Mouse (Mus musculus) activated CD4-positive, CD25-positive, alpha-beta regulatory T cell, adult 4 months (primary cell): ENCODE data around the gene Ccdc157. TPM values are rescaled to one million over a fixed set of nuclear protein-coding genes. Genes with fewer than 3 reads are reported as not detected.
"Not testable (repeated sequence)": the region's sequence is repeated elsewhere in the genome, so short reads cannot be mapped to it uniquely, and the experiment has no call there.

Source experiments
- ATAC-seq: one replicate; pipeline ENCODE4 v1.8.0; 2017
- polyA plus RNA-seq, 2 experiments: library from polyadenylated mRNA; unstranded; fragments of 100-300 nt; shearing (Covaris generic); gene quantifications; one replicate each; pipeline ENCODE4 v1.2.1; 2017

The Ccdc157 gene
- polyA plus RNA-seq: 1 to 10 TPM; 1.4 to 2.7 TPM

DNA sequence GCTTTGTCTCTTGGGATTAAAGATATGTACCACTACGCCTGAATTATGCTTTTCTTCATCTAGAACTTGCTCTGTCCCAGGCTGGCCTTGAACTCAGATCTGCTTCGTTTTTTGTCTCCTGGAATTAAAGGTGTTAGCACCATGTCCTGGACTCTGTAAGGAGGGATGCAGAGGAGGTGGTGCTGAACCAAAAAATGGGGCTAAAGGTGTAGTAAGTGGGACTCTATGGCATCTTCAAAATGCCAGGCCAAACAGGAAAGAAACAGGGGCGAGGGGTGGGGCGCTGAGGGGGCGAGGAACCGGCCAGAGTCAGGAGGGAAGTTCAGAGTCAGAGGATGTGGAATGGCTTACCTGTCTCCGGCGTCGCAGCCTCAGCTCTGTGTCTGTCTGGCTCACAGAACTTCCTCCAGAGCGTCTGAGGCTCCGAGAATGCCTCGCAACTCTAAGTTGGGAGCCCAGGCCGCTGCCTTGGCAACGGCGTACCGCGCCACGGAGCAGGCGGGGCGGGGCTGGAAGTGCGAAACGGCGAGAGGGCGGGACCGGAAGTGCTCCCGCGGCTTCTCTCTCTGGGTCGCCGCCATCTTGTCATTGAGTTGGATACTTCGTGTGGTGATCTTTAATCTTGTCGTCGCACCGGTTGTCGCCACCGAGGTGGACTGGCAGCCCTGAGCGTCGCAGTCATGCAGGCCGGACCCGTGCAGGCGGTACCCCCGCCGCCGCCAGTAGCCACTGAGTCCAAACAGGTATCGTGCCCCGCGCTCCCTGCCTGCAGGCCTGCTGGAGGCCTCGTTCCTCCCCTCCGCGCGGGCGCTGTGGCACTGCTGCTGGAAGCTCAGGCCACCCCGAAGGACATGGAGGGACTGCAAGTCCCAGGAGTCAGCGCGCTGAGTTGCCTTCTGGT, at the start of gene Ccdc157, which contains the start of gene Sf3a1:
TSS of gene Ccdc157 (minus strand) at position 486 of the 901 bp plus-strand sequence.
TSS of gene Sf3a1 (plus strand) at position 543 of the 901 bp plus-strand sequence.
- ATAC-seq: peak; percentile 95

DNA sequence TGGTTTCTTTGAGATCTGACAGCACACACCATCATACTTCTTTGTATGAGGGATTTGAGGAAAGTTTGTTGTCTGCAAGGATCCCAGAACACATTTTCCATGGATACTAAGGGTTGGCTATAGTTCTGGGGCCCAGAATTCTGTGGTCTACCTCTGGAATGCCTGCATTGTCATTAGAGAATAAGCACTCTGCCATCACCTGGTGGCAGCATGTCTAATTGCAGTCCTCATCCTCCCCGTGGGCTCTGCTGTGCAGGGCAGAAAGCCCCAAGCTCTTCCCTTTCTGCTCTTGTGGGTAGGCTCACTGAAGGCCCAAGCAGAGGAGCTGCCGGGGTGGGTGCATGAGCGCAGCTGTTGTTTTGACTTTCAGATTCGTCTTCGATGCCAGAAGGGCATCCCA, 49.5 kb upstream of the Ccdc157 start:
- ATAC-seq: no peak

DNA sequence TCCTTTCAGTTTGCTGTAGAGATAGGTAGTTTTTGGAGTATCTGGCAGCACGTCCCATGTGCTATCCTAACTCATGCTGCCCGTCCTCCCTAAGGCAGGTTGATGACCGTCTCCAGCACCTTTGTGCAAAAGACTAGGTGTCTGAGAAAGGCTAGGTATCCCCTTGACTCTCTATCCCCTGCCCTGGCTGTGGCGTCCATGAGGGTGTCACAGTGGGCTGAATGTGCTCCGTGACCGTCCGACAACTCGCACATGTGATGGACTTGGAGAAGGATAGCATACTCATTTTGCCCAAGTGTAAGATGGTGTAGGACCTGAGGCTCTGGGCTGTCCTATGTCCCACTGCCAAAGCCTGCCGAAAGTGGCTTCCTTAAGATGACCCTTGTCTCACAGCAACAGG, 47.6 kb upstream of the Ccdc157 start:
- no peak for ATAC-seq

DNA sequence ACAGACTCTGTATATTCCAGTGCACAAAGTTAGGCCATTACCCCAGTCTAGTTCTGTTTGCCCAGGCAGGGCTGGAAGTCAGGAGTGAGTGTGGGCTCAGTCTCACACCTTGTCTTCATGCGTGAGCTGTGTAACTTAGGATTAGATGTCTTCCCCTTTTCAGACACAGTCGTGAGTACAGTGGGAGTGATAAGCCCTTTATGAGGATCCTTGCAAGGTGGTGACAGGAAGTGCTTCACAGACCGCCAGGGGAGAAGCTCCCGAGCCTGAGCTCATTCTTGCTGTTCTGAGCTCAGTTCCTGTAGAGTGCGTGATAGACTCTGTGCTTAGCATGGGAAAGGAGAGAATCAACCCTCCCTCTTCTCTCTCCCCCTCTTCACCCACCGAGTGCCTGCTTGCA, 46.5 kb upstream of the Ccdc157 start:
- peak; percentile 60 for ATAC-seq

DNA sequence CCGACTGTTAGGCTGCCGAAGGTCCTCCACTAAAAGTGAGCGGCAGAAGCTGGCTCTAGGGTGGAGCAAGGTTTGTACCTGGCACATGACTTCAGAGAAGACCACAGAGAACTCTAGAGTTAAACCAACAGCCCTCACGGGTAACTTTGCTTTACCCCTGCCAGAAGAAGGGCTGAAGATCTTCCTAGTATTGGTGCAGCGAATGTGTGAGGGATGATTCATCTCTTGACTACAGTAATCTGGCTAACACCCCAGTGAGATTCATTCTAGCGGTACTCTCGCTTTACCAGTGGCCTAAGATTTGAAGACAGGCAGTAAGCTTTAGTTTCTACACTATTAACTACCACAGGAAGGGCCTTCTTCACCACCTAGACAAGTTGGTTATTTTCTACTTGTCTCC, 45.9 kb upstream of the Ccdc157 start:
- ATAC-seq: peak; percentile 26

DNA sequence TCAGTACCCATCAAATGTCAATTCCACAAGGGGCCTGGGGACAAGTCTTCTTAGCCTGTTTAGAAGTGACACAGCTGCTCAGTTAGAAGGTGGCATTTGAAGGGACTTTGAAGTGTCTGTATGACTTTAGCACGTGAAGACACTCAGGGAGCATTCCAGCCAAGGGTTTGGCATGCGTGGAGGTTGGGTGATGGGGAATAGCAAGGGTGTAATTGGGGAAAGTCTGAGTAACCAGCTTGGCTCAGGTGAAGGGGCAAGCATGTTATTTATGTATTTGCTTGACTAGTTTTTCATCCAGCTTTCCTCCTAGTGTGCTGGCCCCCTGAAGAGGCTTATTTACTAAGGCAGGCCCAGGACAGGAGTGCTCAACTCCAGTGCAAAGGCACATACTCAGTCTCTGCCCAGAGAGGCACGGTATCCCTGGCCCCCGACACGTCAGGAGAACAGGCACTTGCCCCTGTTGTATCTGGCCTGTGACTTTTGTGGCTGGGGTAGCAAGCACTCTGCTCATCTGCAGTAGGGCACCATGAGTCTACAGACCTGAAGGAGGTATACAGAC, 45.1 kb upstream of the Ccdc157 start:
- ATAC-seq: no peak

DNA sequence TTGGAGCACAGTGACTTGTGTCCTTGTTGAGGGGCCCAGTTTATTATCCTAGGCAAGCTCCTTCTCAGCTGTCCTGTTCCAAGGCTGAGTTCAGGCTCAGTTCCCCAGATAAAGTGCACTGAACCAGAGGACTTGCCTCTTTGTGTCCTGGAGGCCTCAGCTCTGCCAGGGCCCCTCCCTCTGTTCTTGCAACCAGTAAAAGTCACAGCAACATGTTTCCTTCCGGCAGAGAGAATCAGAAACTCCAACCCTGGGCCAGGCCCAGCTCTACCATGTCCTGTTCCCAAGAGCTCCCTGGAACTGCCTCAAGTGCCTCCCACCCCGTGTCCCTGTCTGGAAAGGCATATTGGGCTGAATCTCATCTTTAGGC, 43.6 kb upstream of the Ccdc157 start:
- peak; percentile 47 for ATAC-seq

DNA sequence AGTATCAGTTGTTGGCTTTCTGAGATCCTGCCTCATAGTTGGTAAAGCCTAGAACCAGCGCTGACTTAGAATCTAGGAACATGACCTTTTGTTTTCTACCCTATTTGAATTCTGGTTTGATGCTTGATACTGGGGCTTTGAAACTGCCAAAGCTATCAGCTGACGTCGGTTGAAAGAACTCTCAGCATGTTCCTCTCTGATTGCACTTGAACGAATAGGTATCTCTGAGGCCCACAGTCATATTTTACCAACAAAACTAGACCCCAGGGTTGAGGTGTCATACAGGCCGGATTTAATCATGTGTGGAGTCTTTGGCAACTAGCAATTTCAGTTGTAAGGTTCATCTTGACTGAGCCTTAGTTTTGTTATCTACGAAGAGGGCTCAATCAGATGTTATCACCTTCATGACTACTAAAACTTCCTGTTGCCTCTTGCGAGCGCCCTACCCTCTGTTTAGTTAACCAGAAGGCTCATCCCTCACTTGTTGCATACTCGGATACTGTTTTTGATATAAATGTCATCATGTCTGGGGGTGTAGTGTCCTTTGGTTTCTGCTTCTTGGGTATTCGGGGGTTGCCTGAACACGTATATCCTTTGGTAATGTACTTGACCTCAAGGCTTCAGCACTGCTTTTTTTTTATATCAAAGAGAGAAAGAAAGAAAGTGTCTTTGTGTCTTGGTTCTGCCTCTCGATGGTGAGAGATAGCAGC, 43.1 kb upstream of the Ccdc157 start:
- peak; percentile 60 for ATAC-seq

DNA sequence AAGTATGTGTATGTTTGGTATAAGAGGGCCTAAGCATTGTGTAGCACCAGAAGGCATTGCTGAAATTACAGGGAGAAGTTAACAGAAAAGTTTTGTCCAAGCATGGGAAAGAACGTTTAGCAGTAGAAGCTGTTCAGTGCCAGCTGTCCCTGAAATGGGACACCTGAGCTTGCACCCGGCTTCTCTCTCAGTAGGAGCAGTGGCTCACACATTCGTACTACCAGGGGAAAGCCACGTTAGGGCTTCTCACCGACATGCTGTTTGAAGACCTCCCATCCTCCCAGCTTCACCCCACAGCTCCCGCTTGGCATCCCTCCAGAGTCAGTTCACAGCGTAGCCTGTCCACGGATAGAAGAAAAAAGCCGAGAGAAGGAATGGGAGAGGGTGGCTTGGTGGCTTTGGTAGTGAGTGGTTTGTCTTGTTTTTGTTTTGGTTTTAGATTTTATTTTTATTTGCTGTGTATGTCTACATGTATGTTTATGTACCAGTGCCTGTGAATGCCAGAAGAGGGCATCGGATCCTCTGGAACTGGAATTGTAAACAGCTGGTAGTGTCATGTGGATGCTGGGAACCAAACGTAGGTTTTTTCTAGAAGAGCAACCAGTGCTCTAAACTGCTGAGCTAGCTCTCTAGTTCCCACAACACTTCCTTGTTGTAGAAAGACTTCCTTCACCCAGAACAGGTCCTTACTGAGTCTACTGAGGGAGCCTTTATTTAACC, 42.0 kb upstream of the Ccdc157 start:
- ATAC-seq: no peak

DNA sequence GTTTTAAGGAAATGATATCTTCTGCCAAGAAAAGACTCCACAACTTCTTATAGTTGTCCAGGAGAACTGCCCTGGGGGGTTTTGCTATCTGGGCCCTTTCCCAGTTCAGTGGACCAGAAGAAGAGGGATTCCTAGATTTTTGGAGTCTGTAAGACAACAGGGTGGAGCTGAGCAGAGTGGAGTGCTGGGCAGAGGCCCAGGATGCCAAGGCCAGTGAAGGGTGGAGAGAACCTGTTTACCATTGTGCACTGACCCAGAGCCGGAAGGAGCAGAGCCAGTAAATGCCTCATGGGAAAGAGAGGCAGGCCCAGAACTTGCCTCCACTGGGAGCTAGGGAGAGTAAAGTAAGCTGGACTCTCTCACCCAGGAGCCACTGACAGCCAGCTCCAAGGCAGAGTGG, 37.6 kb upstream of the Ccdc157 start:
- no peak for ATAC-seq

DNA sequence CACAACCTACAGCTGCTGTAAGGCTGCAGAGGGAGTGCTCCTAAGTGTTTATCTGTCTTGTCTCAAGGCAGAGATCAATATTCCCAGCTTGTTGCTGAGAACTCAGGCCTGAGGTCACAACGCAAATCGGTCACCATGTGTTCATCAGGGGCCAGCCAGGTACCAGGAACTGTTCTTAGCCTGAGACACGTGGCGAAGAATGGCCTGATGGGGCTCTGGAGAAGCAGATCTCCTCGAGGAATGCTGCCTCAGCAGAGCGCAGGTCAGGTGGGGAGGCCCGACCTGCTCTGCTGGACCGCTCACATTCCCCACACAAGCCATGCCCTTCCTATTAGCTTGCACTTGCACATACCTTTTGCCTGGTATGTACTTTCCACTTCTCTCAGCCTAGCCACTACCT, 36.5 kb upstream of the Ccdc157 start:
- no peak for ATAC-seq

DNA sequence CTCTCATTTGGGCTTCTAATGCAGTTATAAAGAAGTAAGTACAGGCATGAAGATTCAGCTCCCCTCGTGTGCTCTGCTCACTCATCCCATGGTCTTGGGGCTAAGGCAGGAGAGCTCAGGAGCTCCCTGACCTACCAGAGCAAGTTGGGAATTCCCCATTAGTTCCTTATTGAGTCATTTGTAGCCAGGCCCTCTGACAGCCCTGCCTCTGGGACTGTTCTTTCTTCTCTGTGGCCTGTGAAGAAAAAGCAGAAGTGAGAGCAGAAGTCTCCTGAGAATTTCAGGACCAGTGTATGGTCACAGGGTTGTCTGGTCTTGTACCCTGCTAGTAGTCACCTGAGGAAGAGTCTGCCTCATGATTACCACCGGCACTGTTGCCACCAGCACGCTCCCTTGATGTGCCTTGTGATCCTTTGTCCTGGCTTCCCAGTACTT, 35.5 kb upstream of the Ccdc157 start:
- peak; percentile 82 for ATAC-seq

DNA sequence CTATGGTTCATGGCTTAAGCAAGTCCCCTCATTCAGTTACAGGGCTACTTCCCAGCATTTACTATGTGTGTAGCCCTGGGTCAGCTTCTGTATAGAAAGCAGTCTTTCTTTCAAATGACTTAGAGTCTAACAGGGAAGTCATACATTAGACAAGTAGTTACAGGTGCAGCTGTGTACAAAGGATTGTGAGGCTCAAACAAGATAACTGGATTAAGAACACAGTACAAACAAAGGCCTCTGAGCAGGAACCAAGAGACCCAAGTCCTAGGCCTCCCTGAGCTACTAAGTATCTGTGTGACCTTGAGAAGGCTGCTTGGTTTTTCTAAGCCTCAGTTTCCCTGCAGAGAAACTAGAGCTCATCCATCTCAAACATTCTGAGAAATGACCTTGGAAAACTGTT, 33.3 kb upstream of the Ccdc157 start:
- no peak for ATAC-seq

DNA sequence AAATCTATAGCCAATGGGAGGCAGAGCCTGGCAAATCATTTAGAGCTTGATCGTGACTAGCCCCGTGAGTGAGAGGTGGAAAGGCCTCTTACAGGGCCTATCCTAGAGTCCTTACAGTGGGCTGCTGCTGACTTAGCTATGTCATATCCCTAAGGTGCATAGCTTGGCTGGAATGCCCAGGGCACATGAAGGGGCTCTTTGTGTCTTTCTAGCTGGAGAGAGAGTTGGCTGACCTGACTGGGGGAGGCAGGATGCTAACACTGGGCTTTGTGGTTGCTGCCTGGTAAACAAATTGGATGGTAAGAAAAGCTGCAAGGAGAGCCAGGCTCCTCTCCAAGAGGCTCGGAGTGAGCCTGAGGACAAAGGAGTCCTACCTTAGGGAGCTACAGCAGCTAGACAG, 32.7 kb upstream of the Ccdc157 start:
- no peak for ATAC-seq

DNA sequence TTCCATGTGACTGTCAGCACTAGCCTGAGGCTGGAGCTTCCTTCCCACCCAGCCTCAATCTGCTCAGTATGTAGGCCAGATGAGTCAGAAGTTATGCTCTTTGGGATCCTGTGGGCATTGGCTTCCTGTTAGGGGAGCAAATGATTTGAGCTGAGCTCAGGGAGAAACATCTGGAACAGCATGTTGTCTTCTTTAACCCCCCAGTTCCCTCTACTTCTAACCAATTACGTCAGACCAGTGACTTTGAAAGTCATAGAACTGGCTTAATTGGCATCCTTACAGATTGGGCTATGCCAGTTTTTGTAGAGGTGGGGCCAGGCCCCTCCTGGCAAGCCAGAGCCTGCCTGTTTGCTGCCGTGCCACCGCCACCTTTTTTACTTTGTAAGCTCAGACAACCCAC, 30.6 kb upstream of the Ccdc157 start:
- no peak for ATAC-seq

DNA sequence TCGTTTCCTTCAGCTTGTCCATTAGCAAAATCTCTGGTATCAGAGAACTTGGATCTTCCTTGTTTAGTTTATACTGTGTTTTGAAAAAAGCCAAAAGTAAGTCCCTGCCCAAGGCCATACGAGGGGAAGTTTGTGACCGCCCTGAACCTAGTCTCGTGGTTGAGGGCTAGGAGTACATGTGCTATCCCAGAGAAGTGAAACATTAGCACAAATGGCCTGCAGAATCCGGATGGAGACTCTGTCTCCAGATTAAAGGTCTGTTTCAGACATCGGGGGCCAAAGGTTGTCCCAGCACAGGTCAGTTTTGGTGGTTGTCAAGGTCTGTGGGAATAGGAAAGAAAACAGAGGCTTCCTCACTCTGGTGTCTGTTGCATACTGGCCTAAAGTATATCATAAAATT, 29.1 kb upstream of the Ccdc157 start:
- no peak for ATAC-seq

DNA sequence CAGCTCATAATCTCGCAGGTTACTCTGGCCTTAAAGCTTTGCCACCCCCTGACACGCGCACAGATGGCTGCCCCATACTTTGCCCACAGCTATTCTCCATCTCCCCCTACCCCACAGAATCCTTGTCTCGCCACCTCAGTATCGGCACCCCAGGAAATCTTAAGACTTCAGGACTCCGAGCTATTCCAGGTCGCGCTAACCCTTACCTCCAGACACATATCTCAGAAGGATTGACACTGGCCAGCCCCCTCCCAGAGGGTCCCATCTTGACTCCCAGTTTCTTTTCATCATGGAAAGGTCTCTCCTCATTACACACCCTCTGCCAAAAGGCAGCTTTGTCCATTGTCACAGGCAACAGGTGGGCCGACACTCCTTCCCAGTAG, 27.2 kb upstream of the Ccdc157 start:
- ATAC-seq: no peak

DNA sequence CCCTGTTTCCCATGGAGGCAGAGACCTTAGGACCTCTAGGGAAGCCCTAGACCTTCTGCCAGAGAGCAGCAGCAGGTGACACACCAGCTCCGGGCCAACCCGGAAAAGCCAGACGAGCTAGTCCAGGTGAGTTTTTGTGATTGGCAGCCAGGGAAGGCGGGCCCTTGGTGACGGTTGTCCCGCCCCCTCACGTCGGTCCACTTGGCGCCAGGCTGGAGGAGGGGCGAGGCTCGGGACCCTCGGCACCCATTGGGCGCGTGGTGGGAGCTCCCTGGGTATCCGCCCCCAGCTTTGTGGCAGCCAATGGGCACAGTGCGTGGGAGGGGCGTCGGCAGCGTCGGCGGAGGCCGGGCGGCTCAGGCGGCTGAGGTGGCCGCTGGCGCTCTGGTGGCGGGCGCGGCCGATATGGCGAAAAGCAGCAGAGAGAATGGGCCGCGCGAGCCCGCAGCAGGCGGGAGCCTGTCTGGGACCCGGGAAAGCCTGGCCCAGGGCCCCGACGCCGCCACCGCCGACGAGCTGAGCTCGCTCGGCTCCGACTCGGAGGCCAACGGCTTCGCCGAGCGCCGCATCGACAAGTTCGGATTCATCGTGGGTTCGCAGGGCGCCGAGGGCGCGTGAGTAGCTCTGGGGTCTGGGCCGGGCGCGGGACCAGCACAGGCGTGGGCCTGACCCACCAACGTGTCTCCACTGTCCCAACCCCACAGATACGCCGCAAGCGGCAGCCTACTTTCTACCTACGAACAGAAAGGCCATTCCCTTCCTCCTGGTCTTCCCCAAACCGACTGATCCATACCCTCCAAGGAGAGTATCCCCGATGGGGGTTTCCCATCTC, 26.6 kb upstream of the Ccdc157 start, which contains the start of gene Tbc1d10a:
TSS of gene Tbc1d10a (plus strand) at position 304 of the 832 bp plus-strand sequence.
- ATAC-seq: peak; percentile 99

DNA sequence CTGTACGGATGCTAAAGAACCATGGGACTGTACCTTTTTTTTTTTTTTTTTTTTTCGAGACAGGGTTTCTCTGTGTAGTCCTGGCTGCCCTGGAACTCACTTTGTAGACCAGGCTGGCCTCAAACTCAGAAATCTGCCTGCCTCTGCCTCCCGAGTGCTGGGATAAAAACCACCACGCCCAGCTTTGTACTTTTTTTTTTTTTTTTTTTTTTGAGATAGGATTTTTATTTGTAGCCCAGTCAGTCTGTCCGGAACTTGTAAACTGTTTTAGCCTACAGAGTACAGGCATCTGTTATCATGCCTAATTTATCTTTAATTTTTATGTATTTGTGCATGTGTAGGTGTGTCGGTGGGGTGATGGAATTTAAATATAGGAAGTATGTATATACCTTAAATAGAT, 25.4 kb upstream of the Ccdc157 start:
- ATAC-seq: not testable (repeated sequence)

DNA sequence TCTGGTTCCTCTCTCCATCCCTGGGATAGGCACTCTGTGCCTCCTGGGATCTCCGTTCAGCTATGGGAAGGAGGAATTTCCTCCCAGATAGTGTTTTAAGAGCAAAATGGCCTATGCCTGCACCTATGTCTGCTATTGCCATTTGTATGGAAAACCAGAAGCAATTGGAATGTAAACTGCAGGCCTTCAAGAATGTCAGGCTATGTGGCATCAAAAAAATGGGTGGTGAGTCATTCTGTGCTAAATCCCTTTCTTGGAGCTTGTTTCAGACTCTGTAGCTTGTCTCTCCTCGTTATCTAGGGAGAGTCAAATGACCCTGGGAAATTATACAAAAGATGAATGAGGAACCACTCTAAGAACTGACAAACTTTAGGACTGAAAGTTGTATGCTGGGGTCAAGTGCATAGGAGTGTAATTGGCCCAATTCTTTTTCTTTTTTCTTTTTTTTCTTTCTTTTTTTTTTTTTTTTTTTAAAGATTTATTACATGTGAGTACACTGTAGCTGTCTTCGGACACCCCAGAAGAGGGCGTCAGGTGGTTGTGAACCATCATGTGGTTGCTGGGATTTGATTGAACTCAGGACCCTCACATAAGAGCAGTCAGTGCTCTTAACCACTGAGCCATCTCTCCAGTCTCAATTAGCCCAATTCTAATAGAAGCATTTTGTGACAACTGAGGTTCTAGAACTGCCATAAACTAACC, 24.3 kb upstream of the Ccdc157 start:
- no peak for ATAC-seq

DNA sequence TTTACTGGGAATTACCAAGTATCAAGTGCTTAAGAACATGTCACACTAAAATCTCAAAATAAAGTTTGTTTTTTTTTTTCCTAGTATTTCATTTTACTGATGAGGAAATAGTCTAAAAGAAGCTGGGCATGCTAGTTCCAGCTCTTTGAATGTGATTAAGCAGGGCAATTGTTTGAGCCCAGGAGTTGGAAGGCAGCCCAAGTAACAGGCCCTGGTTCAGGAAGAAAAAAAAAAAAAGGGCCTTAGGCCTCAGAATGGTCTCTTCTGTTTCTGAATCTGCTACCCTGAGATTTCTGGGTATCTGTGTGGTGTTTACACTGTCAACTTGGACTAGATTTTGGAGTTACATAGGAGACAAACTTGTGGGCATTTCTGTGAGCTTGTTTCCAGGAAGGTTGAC, 23.4 kb upstream of the Ccdc157 start:
- ATAC-seq: no peak
